24 mouse cellular contexts compared by ENCODE assay signal in the genomic region with DNA sequence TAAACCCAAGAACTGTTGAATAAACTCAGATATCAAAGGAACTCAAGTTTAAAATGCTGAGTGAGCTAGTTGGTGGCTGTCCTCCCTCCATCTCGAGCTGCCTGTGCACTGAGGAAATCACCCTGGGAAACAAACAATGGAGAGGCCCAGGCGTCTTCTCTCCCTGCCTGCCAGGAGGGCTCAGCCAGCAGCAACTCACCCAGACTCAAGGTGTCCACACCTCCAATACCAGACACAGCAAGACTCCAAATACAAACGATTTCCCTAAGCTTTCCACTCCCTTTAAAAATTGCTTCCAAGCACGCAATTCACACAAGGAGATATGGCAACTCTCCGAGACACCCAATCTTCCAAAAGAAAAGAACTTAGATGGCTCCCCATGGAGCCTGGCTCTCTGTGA. TPM values are rescaled to one million over a fixed set of nuclear protein-coding genes. Genes with fewer than 3 reads are reported as not detected.
DNase-seq lines count a peak whose midpoint lies in the region; ATAC-seq and TF ChIP-seq lines count a peak whose summit lies in the region.
"Had no signal": no experiment of that assay in that cellular context is flagged by ENCODE, and none has a peak within 500 bp of the region (broad histone marks: within the 10 kb centered on the region; RNA-seq: fewer than 3 reads in every experiment).

No protein-coding gene starts in this region.

- WGBS in heart, embryonic 11.5 days (ENCODE audit: insufficient replicate concordance): 60% methylated on average over 5 of the region's 5 CpGs
- 47% methylated on average over 5 of the region's 5 CpGs for WGBS in midbrain, embryonic 10.5 days
- 32% methylated on average over 5 of the region's 5 CpGs for WGBS in midbrain, embryonic 13.5 days
- 57% methylated on average over 5 of the region's 5 CpGs for WGBS in stomach, embryonic 15.5 days
- WGBS in stomach, postnatal 0 days: 44% methylated on average over 5 of the region's 5 CpGs

- no peak overlapping the region for H3K27ac ChIP-seq in heart, embryonic 11.5 days (ENCODE audit: low read depth, low read length)
- H3K27ac ChIP-seq in midbrain, embryonic 10.5 days (replicated peaks): peak overlapping the region; percentile 43
- H3K27ac ChIP-seq in midbrain, embryonic 13.5 days: no peak overlapping the region
- H3K27ac ChIP-seq in stomach, embryonic 15.5 days: peak overlapping the region; percentile 21; the same call in 1 of the 2 replicates
- no peak overlapping the region for H3K27ac ChIP-seq in stomach, postnatal 0 days (replicated peaks)
- H3K27ac ChIP-seq: forebrain, embryonic 10.5 days; forebrain, embryonic 13.5 days; heart, embryonic 15.5 days; hindbrain, embryonic 12.5 days; hindbrain, embryonic 15.5 days had no signal

- no peaks in the 10 kb centered on the region for H3K4me1 ChIP-seq in heart, embryonic 11.5 days (ENCODE audit: control insufficient read depth, insufficient read depth, low read length)
- peaks cover 14% of the 10 kb centered on the region for H3K4me1 ChIP-seq in midbrain, embryonic 10.5 days
- H3K4me1 ChIP-seq in midbrain, embryonic 13.5 days (replicated peaks): peaks cover 21% of the 10 kb centered on the region
- H3K4me1 ChIP-seq in stomach, embryonic 15.5 days: 0 out of 2 replicates have a peak, but pooled peaks cover 4% of the 10 kb centered on the region
- no peaks in the 10 kb centered on the region for H3K4me1 ChIP-seq in stomach, postnatal 0 days (replicated peaks; ENCODE audit: control insufficient read depth, insufficient read depth)

- DNase-seq in heart, adult 11 months: peak; percentile 85
- no peak for DNase-seq in midbrain, embryonic 10.5 days (ENCODE audit: low spot score)
- no peak for DNase-seq in stomach, postnatal 0 days (ENCODE audit: low spot score)
- DNase-seq in cerebellum, adult 18-20 months: no peak
- DNase-seq: adrenal gland, adult 2 months; adrenal gland, postnatal 14 days; cerebellum, adult 11 months; cerebellum, adult 9-10 months; cerebellum, postnatal 14 days; gastrocnemius, postnatal 10 days; gastrocnemius, postnatal 36 days; heart, postnatal 10 days; heart, postnatal 36 days had no signal

- no peak for ATAC-seq in heart, embryonic 11.5 days (replicated peaks; ENCODE audit: insufficient number of reproducible peaks, low FRiP score, low TSS enrichment)
- no peak for ATAC-seq in midbrain, embryonic 13.5 days
- ATAC-seq in stomach, embryonic 15.5 days (ENCODE audit: insufficient read depth, low FRiP score, low read depth): no peak
- ATAC-seq in stomach, postnatal 0 days (ENCODE audit: low FRiP score, low TSS enrichment): no peak
- ATAC-seq: forebrain, embryonic 13.5 days; forebrain, embryonic 16.5 days; Patski had no signal

- TF ChIP-seq CTCF in stomach, postnatal 0 days (IDR thresholded peaks at IDR 0.05; ENCODE audit: low read depth): no peak

- no peak overlapping the region for H3K9ac ChIP-seq in heart, embryonic 11.5 days (ENCODE audit: low read depth, low read length)
- no peak overlapping the region for H3K9ac ChIP-seq in midbrain, embryonic 13.5 days (replicated peaks)
- H3K9ac ChIP-seq in stomach, embryonic 15.5 days: no peak overlapping the region
- no peak overlapping the region for H3K9ac ChIP-seq in stomach, postnatal 0 days (ENCODE audit: low read length)
- H3K9ac ChIP-seq: forebrain, embryonic 13.5 days; heart, embryonic 12.5 days; heart, embryonic 15.5 days; hindbrain, embryonic 12.5 days; hindbrain, embryonic 15.5 days had no signal

- H3K4me2 ChIP-seq in heart, embryonic 11.5 days: no peak overlapping the region
- no peak overlapping the region for H3K4me2 ChIP-seq in midbrain, embryonic 13.5 days (replicated peaks)
- no peak overlapping the region for H3K4me2 ChIP-seq in stomach, embryonic 15.5 days
- H3K4me2 ChIP-seq in stomach, postnatal 0 days (replicated peaks; ENCODE audit: low read depth): no peak overlapping the region
- H3K4me2 ChIP-seq: forebrain, embryonic 13.5 days; heart, embryonic 12.5 days; heart, embryonic 15.5 days; hindbrain, embryonic 12.5 days; hindbrain, embryonic 15.5 days had no signal

- H3K27me3 ChIP-seq in heart, embryonic 11.5 days (ENCODE audit: control insufficient read depth, insufficient read depth, low read length): no peaks in the 10 kb centered on the region
- H3K27me3 ChIP-seq in midbrain, embryonic 10.5 days (ENCODE audit: low read depth, poor library complexity, severe bottlenecking): no peaks in the 10 kb centered on the region
- H3K27me3 ChIP-seq in midbrain, embryonic 13.5 days: no peaks in the 10 kb centered on the region
- H3K27me3 ChIP-seq in stomach, embryonic 15.5 days (replicated peaks): no peaks in the 10 kb centered on the region
- no peaks in the 10 kb centered on the region for H3K27me3 ChIP-seq in stomach, postnatal 0 days (ENCODE audit: control insufficient read depth, insufficient read depth, low read length)
- H3K27me3 ChIP-seq: forebrain, embryonic 13.5 days; heart, embryonic 12.5 days; heart, embryonic 15.5 days; hindbrain, embryonic 12.5 days; hindbrain, embryonic 15.5 days; Patski had no signal

- no peak overlapping the region for H3K4me3 ChIP-seq in heart, embryonic 11.5 days (ENCODE audit: low read depth, low read length)
- no peak overlapping the region for H3K4me3 ChIP-seq in midbrain, embryonic 10.5 days
- H3K4me3 ChIP-seq in midbrain, embryonic 13.5 days (replicated peaks): no peak overlapping the region
- H3K4me3 ChIP-seq in stomach, embryonic 15.5 days (replicated peaks): no peak overlapping the region
- no peak overlapping the region for H3K4me3 ChIP-seq in stomach, postnatal 0 days (ENCODE audit: low read depth, low read length)
- H3K4me3 ChIP-seq: forebrain, embryonic 10.5 days; forebrain, embryonic 13.5 days; heart, embryonic 12.5 days; heart, embryonic 15.5 days; hindbrain, embryonic 12.5 days; hindbrain, embryonic 15.5 days had no signal

- no peak for TF ChIP-seq EP300 in stomach, postnatal 0 days (optimal IDR thresholded peaks at IDR 0.05)

- no peaks in the 10 kb centered on the region for H3K9me3 ChIP-seq in heart, embryonic 11.5 days (replicated peaks; ENCODE audit: control insufficient read depth, low read length)
- no peaks in the 10 kb centered on the region for H3K9me3 ChIP-seq in midbrain, embryonic 10.5 days (replicated peaks)
- no peaks in the 10 kb centered on the region for H3K9me3 ChIP-seq in midbrain, embryonic 13.5 days
- no peaks in the 10 kb centered on the region for H3K9me3 ChIP-seq in stomach, embryonic 15.5 days
- H3K9me3 ChIP-seq in stomach, postnatal 0 days (ENCODE audit: control insufficient read depth, low read length): no peaks in the 10 kb centered on the region
- H3K9me3 ChIP-seq: forebrain, embryonic 10.5 days; forebrain, embryonic 13.5 days; heart, embryonic 12.5 days; heart, embryonic 15.5 days; hindbrain, embryonic 12.5 days; hindbrain, embryonic 15.5 days had no signal

- H3K36me3 ChIP-seq in heart, embryonic 11.5 days (ENCODE audit: control insufficient read depth, insufficient read depth, low read length): peaks cover 21% of the 10 kb centered on the region
- H3K36me3 ChIP-seq in midbrain, embryonic 10.5 days: peaks cover 80% of the 10 kb centered on the region
- peaks cover 45% of the 10 kb centered on the region for H3K36me3 ChIP-seq in midbrain, embryonic 13.5 days
- H3K36me3 ChIP-seq in stomach, embryonic 15.5 days: peaks cover 38% of the 10 kb centered on the region
- peaks cover 8% of the 10 kb centered on the region for H3K36me3 ChIP-seq in stomach, postnatal 0 days (ENCODE audit: control insufficient read depth, insufficient read depth, low read length)
- H3K36me3 ChIP-seq: hindbrain, embryonic 15.5 days had no signal

RNA-seq across cellular contexts. Expression of a gene that starts 38.4 kb away (rescaled TPM):
- 2.9 and 3.7 TPM in 2 replicates for polyA plus RNA-seq in heart, embryonic 11.5 days (2014; fragmentation: Nextera tagmentation; extraction: Ambion mirVana)
- 2.8 and 2.9 TPM in 2 replicates for polyA plus RNA-seq in midbrain, embryonic 10.5 days (2016; fragmentation: Nextera tagmentation; extraction: Ambion mirVana)
- 1.8 and 1.9 TPM in 2 replicates for polyA plus RNA-seq in midbrain, embryonic 13.5 days (2015; fragmentation: Nextera tagmentation; extraction: Ambion mirVana)
- 3.9 and 4.0 TPM in 2 replicates for polyA plus RNA-seq in stomach, embryonic 15.5 days (2015; fragmentation: Nextera tagmentation; extraction: Ambion mirVana)
- polyA plus RNA-seq in stomach, postnatal 0 days (2015; fragmentation: Nextera tagmentation; extraction: Ambion mirVana): 1.5 and 1.7 TPM in 2 replicates

Comparison
In these comparisons a context has a peak if more than half of its experiments do, and no peak if none do; other contexts are left out.
1. H3K27ac ChIP-seq: peak in midbrain, embryonic 10.5 days (single experiment) and stomach, embryonic 15.5 days (single experiment); none in heart, embryonic 11.5 days (single experiment), midbrain, embryonic 13.5 days (single experiment) and stomach, postnatal 0 days (single experiment).